Mouse (Mus musculus) heart, embryonic 16.5 days (tissue): ENCODE measurements around the gene Tmem161b. TPM values are rescaled to one million over a fixed set of nuclear protein-coding genes. Genes with fewer than 3 reads are reported as not detected.
"Not testable (repeated sequence)": the region's sequence is repeated elsewhere in the genome, so short reads cannot be mapped to it uniquely, and the experiment has no call there.

Experiments
- ATAC-seq: fragments of 200-750 bp; cut with Nextera tagmentation; replicated peaks from 2 replicates; pipeline ENCODE4 v1.8.0; 2017; ENCODE audit warnings: moderate number of reproducible peaks; ENCODE audit not compliant: insufficient read depth, low FRiP score; ENCODE audit errors: extremely low read depth
- H3K27ac ChIP-seq: fragments of 300-500 bp; sonication (generic); 2 replicates; pipeline ENCODE4 v1.5.1; 2014; ENCODE audit warnings: mild to moderate bottlenecking, low read length, control low read depth, moderate library complexity
- H3K27me3 ChIP-seq: fragments of 300-500 bp; sonication (generic); 2 replicates; pipeline ENCODE4 v1.6.1; 2014; ENCODE audit warnings: low read length, mixed read lengths; ENCODE audit not compliant: control insufficient read depth, insufficient read depth
- H3K36me3 ChIP-seq: fragments of 300-500 bp; sonication (generic); 2 replicates; pipeline ENCODE4 v1.6.1; 2014; ENCODE audit not compliant: control insufficient read depth, insufficient read depth
- H3K4me1 ChIP-seq: fragments of 300-500 bp; sonication (generic); 2 replicates; pipeline ENCODE4 v1.6.1; 2014; ENCODE audit warnings: low read length, mixed read lengths; ENCODE audit not compliant: control insufficient read depth, insufficient read depth
- H3K4me2 ChIP-seq: fragments of 300-500 bp; sonication (generic); 2 replicates; pipeline ENCODE4 v1.6.1; 2014; ENCODE audit warnings: low read depth, mild to moderate bottlenecking, control low read depth, low read length
- H3K4me3 ChIP-seq: fragments of 300-500 bp; sonication (generic); 2 replicates; pipeline ENCODE4 v1.5.1; 2014; ENCODE audit warnings: mild to moderate bottlenecking, control low read depth, low read length
- H3K9ac ChIP-seq: fragments of 300-500 bp; sonication (generic); 2 replicates; pipeline ENCODE4 v1.6.1; 2014; ENCODE audit warnings: low read length, control low read depth
- H3K9me3 ChIP-seq: fragments of 300-500 bp; sonication (generic); replicated peaks from 2 replicates; pipeline ENCODE4 v1.6.1; 2016; ENCODE audit warnings: low read length; ENCODE audit not compliant: control insufficient read depth
- WGBS: fragments of 180-500 bp; shearing (Covaris S2); extraction: QIAGEN DNeasy Blood & Tissue Kit; methylation state at CpG from one replicate; pipeline ENCODE4 v1.1.7; 2014; 5-methylcytosine and 5-hydroxymethylcytosine counted together
- polyA plus RNA-seq: library from polyadenylated mRNA; unstranded; fragments of >200 nt; fragmentation: Nextera tagmentation; extraction: Ambion mirVana; gene quantifications from 2 replicates; pipeline ENCODE4 v1.2.1, GENCODE M21; 2015

Gene Tmem161b
- polyA plus RNA-seq, 1 experiment from 2014 or later, result 11.8 TPM

GRCm38 (mm10) chr13:84251295-84251694, 29.2 kb downstream of the Tmem161b start:
- 80% methylated on average over 5 of the region's 5 CpGs for WGBS
- no peaks in the 10 kb centered on the region for H3K36me3 ChIP-seq
- H3K4me2 ChIP-seq, result no peak overlapping the region
- H3K9me3 ChIP-seq, result no peaks in the 10 kb centered on the region
- no peak overlapping the region for H3K9ac ChIP-seq
- H3K27me3 ChIP-seq, result no peaks in the 10 kb centered on the region
- no peak overlapping the region for H3K4me3 ChIP-seq
- no peaks in the 10 kb centered on the region for H3K4me1 ChIP-seq
- H3K27ac ChIP-seq, result no peak overlapping the region
- ATAC-seq, result no peak

DNA sequence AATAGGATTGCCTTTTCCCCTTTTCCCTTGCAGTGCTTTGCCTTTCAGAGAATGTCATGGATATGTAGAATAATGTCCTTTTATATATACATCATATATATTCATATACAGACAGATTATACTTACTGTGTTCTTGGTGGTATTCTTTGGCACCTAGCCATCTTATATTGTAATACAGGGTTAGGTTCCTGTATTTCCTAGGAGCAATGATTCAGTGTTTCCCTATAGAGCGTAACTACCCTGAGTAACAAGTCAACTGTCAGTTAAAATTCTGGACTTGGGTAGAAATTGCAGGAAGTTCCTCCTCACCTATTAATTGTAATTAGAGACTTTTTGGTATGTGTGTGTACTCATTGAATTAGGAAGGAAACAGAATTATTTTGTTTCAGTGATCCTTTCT, 33.0 kb downstream of the Tmem161b start:
- Histone ChIP-seq H3K4me1 (no peaks in the 10 kb centered on the region), H3K9ac (no peak overlapping the region), H3K4me2 (no peak overlapping the region), H3K27me3 (no peaks in the 10 kb centered on the region), H3K27ac (no peak overlapping the region), H3K36me3 (peaks cover under 1% of the 10 kb centered on the region; the same call in 1 of the 2 replicates), H3K4me3 (no peak overlapping the region), H3K9me3 (no peaks in the 10 kb centered on the region)
- 95% methylated on average over 1 of the region's 1 CpGs for WGBS
- no peak for ATAC-seq

DNA sequence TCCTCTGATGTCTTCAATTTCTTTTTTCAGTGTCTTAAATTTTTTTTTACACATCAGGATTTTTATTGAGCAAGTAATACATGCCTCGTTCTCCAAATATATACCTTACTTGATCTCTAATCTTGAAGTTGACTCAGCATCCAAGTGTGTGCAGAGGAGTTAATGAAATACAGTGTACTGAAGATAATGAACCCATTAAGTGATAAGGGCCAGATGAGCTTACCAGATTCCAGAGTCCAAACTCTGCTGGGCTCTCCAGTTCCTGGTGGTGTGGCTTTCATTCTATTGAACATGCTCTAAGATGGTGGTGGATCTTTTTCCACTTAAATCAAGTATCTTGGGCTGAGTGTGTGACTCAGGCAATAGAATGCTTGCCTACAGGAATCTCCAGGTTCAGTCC, 42.3 kb downstream of the Tmem161b start:
- WGBS, result 91% methylated on average over 1 of the region's 1 CpGs
- H3K27me3 ChIP-seq, H3K4me3 ChIP-seq, H3K4me1 ChIP-seq, H3K27ac ChIP-seq, H3K9me3 ChIP-seq, ATAC-seq, H3K4me2 ChIP-seq, H3K36me3 ChIP-seq, H3K9ac ChIP-seq: not testable (repeated sequence)

DNA sequence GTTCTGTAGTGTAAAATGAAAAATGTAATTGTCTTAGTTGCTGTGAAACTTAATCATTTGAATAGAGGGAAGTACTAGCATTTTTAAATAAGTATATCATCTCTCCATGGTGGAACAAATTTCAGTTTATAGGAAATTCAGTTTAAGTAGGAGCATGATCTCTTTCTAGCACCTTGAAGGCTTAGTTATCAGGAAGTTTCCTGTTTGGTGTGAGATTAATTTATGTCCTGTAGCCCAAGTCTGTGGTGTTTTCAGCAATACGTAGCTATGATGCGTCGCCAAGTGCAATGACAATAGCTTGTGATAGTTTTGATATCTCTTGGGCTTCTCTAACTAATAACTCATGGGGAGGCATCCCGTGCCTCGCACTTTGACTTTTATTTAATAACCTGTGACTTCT, 54.1 kb downstream of the Tmem161b start:
- no peaks in the 10 kb centered on the region for H3K9me3 ChIP-seq
- H3K36me3 ChIP-seq, result peaks cover 2% of the 10 kb centered on the region; the same call in 1 of the 2 replicates
- H3K27me3 ChIP-seq, result no peaks in the 10 kb centered on the region
- ATAC-seq, result no peak
- no peak overlapping the region for H3K4me3 ChIP-seq
- H3K4me1 ChIP-seq, result no peaks in the 10 kb centered on the region
- H3K9ac ChIP-seq, result no peak overlapping the region
- no peak overlapping the region for H3K27ac ChIP-seq
- 93% methylated on average over 5 of the region's 5 CpGs for WGBS
- H3K4me2 ChIP-seq, result no peak overlapping the region

- Histone ChIP-seq H3K36me3 (0 out of 2 replicates have a peak, but pooled peaks cover 4% of the 10 kb centered on the region), H3K27ac (no peak overlapping the region), H3K9ac (no peak overlapping the region), H3K4me2 (no peak overlapping the region), H3K27me3 (no peaks in the 10 kb centered on the region), H3K4me1 (no peaks in the 10 kb centered on the region), H3K4me3 (no peak overlapping the region), H3K9me3 (0 out of 2 replicates have a peak, but pooled peaks cover 3% of the 10 kb centered on the region)
- ATAC-seq, result no peak
- WGBS, result 80% methylated on average over 4 of the region's 4 CpGs
These were observed 58.3 kb downstream of the Tmem161b start for GRCm38 (mm10) chr13:84280352-84280751.

- H3K9me3 ChIP-seq, result 0 out of 2 replicates have a peak, but pooled peaks cover 3% of the 10 kb centered on the region
- ATAC-seq, result no peak
These were observed 60.9 kb downstream of the Tmem161b start for GRCm38 (mm10) chr13:84282966-84283365.

DNA sequence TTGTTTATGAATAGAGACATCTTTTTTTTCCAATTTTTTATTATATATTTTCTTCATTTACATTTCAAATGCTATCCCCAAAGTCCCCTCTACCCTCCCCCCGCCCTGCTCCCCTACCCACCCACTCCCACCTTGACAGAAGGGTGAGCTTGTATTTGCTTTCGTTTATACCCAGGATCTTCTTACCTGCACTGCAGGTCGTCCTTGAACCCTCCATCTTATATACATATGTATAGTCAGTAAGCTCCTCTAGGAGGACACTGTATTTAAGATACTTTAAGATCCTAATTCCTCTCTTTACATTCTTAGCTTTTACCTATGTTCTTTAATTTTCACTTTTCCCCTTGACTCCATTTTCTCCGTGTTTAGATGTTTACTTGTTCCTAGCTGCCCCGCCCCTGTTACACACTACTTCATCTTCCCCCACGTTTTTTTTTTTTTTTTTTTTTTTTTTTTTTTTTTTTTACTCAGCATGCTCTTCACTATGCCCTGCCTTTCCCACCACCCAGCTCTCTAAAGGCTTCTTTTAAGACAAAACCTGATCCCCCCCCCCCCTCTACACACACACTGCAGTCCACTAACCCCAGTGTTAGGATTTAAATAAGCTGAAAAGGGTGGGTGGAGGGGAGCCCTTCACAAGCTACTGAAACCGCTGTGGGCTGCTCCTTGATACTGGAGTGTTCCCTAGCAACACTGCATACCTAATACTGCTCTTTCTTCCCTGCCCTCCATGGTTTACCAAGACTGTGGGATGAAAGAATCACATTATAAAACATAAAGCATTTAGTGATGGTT, 62.9 kb downstream of the Tmem161b start:
- Histone ChIP-seq H3K27me3 (no peaks in the 10 kb centered on the region), H3K9me3 (0 out of 2 replicates have a peak, but pooled peaks cover 3% of the 10 kb centered on the region), H3K4me3 (no peak overlapping the region), H3K36me3 (peaks cover 6% of the 10 kb centered on the region), H3K9ac (no peak overlapping the region), H3K4me1 (no peaks in the 10 kb centered on the region), H3K27ac (no peak overlapping the region), H3K4me2 (no peak overlapping the region)
- no peak for ATAC-seq
- 49% methylated on average over 7 of the region's 7 CpGs for WGBS

More at GRCm38 (mm10) chr13:84282966-84283365, 60.9 kb downstream of the Tmem161b start:
- H3K4me2 ChIP-seq, result no peak overlapping the region
- no peak overlapping the region for H3K4me3 ChIP-seq
- H3K9ac ChIP-seq, result no peak overlapping the region
- no peak overlapping the region for H3K27ac ChIP-seq
- peaks cover 4% of the 10 kb centered on the region; the same call in 1 of the 2 replicates for H3K36me3 ChIP-seq
- no peaks in the 10 kb centered on the region for H3K4me1 ChIP-seq
- no peaks in the 10 kb centered on the region for H3K27me3 ChIP-seq

- Histone ChIP-seq H3K9ac (no peak overlapping the region), H3K4me3 (no peak overlapping the region), H3K27ac (no peak overlapping the region), H3K9me3 (0 out of 2 replicates have a peak, but pooled peaks cover 3% of the 10 kb centered on the region), H3K4me2 (no peak overlapping the region), H3K4me1 (no peaks in the 10 kb centered on the region), H3K36me3 (peaks cover 6% of the 10 kb centered on the region), H3K27me3 (no peaks in the 10 kb centered on the region)
- ATAC-seq, result no peak
- 92% methylated on average over 3 of the region's 3 CpGs for WGBS
These were observed 63.5 kb downstream of the Tmem161b start for GRCm38 (mm10) chr13:84285559-84285945.

GRCm38 (mm10) chr13:84299445-84300053, 77.5 kb downstream of the Tmem161b start:
- Histone ChIP-seq H3K36me3 (peaks cover 13% of the 10 kb centered on the region), H3K4me2 (no peak overlapping the region), H3K27ac (no peak overlapping the region), H3K9me3 (no peaks in the 10 kb centered on the region), H3K27me3 (no peaks in the 10 kb centered on the region), H3K9ac (no peak overlapping the region), H3K4me3 (no peak overlapping the region), H3K4me1 (no peaks in the 10 kb centered on the region)
- ATAC-seq, result no peak
- WGBS, result 81% methylated on average over 2 of the region's 2 CpGs
